Comparison of ENCODE assay signal across 9 mouse cellular contexts in the genomic region with DNA sequence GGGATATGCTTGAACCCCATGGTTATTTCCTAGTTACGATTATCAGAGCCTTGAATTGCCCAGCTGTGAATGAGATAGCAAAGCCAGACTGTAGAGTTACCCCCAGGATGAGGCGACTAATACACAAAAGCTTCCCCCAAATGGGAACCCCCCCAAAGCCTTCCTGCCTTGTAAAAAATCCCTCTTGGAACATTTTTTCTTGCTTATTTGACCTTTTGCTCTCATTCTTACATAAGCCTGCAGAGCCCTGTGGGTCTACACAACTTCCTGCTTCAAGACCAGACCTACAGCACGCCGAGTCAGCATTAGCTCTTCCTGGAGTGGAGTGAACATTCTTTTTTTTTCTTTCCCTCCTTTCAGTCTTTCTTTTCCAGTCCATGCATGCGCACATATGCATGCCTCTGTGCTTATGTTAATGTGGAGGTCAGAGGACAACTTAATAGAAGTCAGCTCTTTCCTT.
DNase-seq lines count a peak whose midpoint lies in the region; ATAC-seq lines count a peak whose summit lies in the region.
"Had no signal": no experiment of that assay in that cellular context is flagged by ENCODE, and none has a peak within 500 bp of the region (broad histone marks: within the 10 kb centered on the region; RNA-seq: fewer than 3 reads in every experiment).

No protein-coding gene starts in this region.

- no peak overlapping the region for H3K4me2 ChIP-seq in lung, embryonic 15.5 days
- no peak overlapping the region for H3K4me2 ChIP-seq in intestine, embryonic 16.5 days (ENCODE audit: low read depth, low read length)
- no peak overlapping the region for H3K4me2 ChIP-seq in forebrain, embryonic 12.5 days
- H3K4me2 ChIP-seq: neural tube, embryonic 13.5 days had no signal

- no peak overlapping the region for H3K9ac ChIP-seq in lung, embryonic 15.5 days
- H3K9ac ChIP-seq in intestine, embryonic 16.5 days (ENCODE audit: low read depth, low read length): no peak overlapping the region
- no peak overlapping the region for H3K9ac ChIP-seq in forebrain, embryonic 12.5 days
- H3K9ac ChIP-seq: neural tube, embryonic 13.5 days had no signal

- no peak overlapping the region for H3K4me3 ChIP-seq in lung, embryonic 15.5 days
- no peak overlapping the region for H3K4me3 ChIP-seq in intestine, embryonic 16.5 days (ENCODE audit: low read length)
- H3K4me3 ChIP-seq in forebrain, embryonic 12.5 days (replicated peaks): no peak overlapping the region
- H3K4me3 ChIP-seq: neural tube, embryonic 13.5 days had no signal

- peaks cover 42% of the 10 kb centered on the region for H3K4me1 ChIP-seq in lung, embryonic 15.5 days
- H3K4me1 ChIP-seq in intestine, embryonic 16.5 days (ENCODE audit: control insufficient read depth, insufficient read depth, low read length): peaks cover 17% of the 10 kb centered on the region
- peaks cover 7% of the 10 kb centered on the region for H3K4me1 ChIP-seq in forebrain, embryonic 12.5 days
- H3K4me1 ChIP-seq: neural tube, embryonic 13.5 days had no signal

- no peaks in the 10 kb centered on the region for H3K36me3 ChIP-seq in lung, embryonic 15.5 days
- H3K36me3 ChIP-seq in intestine, embryonic 16.5 days (ENCODE audit: control insufficient read depth, insufficient read depth, low read length): no peaks in the 10 kb centered on the region
- no peaks in the 10 kb centered on the region for H3K36me3 ChIP-seq in forebrain, embryonic 12.5 days (replicated peaks)
- H3K36me3 ChIP-seq: neural tube, embryonic 13.5 days had no signal

- peak overlapping the region; percentile 80 for H3K27ac ChIP-seq in lung, embryonic 15.5 days
- peak overlapping the region; percentile 70 for H3K27ac ChIP-seq in intestine, embryonic 16.5 days (ENCODE audit: low read length)
- no peak overlapping the region for H3K27ac ChIP-seq in forebrain, embryonic 12.5 days
- H3K27ac ChIP-seq: neural tube, embryonic 13.5 days had no signal

- H3K27me3 ChIP-seq in lung, embryonic 15.5 days: no peaks in the 10 kb centered on the region
- H3K27me3 ChIP-seq in intestine, embryonic 16.5 days (replicated peaks; ENCODE audit: control insufficient read depth, insufficient read depth, low read length): no peaks in the 10 kb centered on the region
- H3K27me3 ChIP-seq in forebrain, embryonic 12.5 days: no peaks in the 10 kb centered on the region
- H3K27me3 ChIP-seq: neural tube, embryonic 13.5 days had no signal

- no peaks in the 10 kb centered on the region for H3K9me3 ChIP-seq in lung, embryonic 15.5 days
- H3K9me3 ChIP-seq in intestine, embryonic 16.5 days (ENCODE audit: control insufficient read depth, low read length): no peaks in the 10 kb centered on the region
- H3K9me3 ChIP-seq in forebrain, embryonic 12.5 days: no peaks in the 10 kb centered on the region
- H3K9me3 ChIP-seq: neural tube, embryonic 13.5 days had no signal

- ATAC-seq in lung, embryonic 15.5 days (ENCODE audit: borderline replicate concordance, extremely low read depth, low FRiP score, low TSS enrichment): peak; percentile 50; the same call in 1 of the 2 replicates
- ATAC-seq in common myeloid progenitor, adult 5-6 weeks (replicated peaks; ENCODE audit: low read depth, poor library complexity, severe bottlenecking): peak; percentile 50
- ATAC-seq in intestine, embryonic 16.5 days: peak; percentile 61
- ATAC-seq in forebrain, embryonic 12.5 days (ENCODE audit: low FRiP score): no peak

- DNase-seq in lung, postnatal 14 days: no peak
- peak; percentile 61 for DNase-seq in lung, postnatal 10 days
- no peak for DNase-seq in layer of hippocampus, postnatal 36 days
- no peak for DNase-seq in c-Kit-positive CD71-positive TER-119-positive erythroid progenitor cells, embryonic 14.5 days (ENCODE audit: low spot score)

- 38% methylated on average over 5 of the region's 5 CpGs for WGBS in lung, embryonic 15.5 days
- WGBS in intestine, embryonic 16.5 days: 40% methylated on average over 5 of the region's 5 CpGs
- 68% methylated on average over 5 of the region's 5 CpGs for WGBS in forebrain, embryonic 12.5 days
